Mouse (Mus musculus) liver, adult 2 months (tissue): ENCODE measurements around the gene Kcnv2. TPM values are rescaled to one million over a fixed set of nuclear protein-coding genes. Genes with fewer than 3 reads are reported as not detected.

ENCODE experiments used
- DNase-seq: peaks from one replicate; pipeline ENCODE4 v3.0.0-alpha.2; 2011; ENCODE audit warnings: low read depth, low spot score; ENCODE audit errors: extremely low read depth
- H3K27ac ChIP-seq: fragments of 200-500 bp; replicated peaks from 2 replicates; pipeline ENCODE4 v1.5.1; 2012; ENCODE audit warnings: low read depth, mild to moderate bottlenecking, control low read depth, inconsistent platforms, low read length; ENCODE audit not compliant: insufficient read depth
- H3K27me3 ChIP-seq: fragments of 200-500 bp; 2 replicates; pipeline ENCODE4 v1.6.1; 2012; ENCODE audit warnings: mild to moderate bottlenecking, moderate library complexity, low read length, inconsistent platforms; ENCODE audit not compliant: control insufficient read depth, insufficient read depth
- H3K36me3 ChIP-seq: fragments of 200-500 bp; 2 replicates; pipeline ENCODE4 v1.6.1; 2012; ENCODE audit warnings: low read length, inconsistent platforms; ENCODE audit not compliant: control insufficient read depth, insufficient read depth
- H3K4me1 ChIP-seq: fragments of 200-500 bp; 2 replicates; pipeline ENCODE4 v1.6.1; 2011; ENCODE audit warnings: low read length; ENCODE audit not compliant: control insufficient read depth, insufficient read depth
- H3K4me3 ChIP-seq: fragments of 200-500 bp; 2 replicates; pipeline ENCODE4 v1.5.1; 2011; ENCODE audit warnings: low read depth, mild to moderate bottlenecking, control low read depth, low read length, moderate library complexity; ENCODE audit not compliant: insufficient read depth
- H3K79me2 ChIP-seq: fragments of 200-500 bp; 2 replicates; pipeline ENCODE4 v1.6.1; 2012; ENCODE audit warnings: inconsistent platforms, mild to moderate bottlenecking, low read length, moderate library complexity; ENCODE audit not compliant: control insufficient read depth, insufficient read depth
- H3K9ac ChIP-seq: fragments of 200-500 bp; 2 replicates; pipeline ENCODE4 v1.6.1; 2012; ENCODE audit warnings: low read depth, mild to moderate bottlenecking, control low read depth, inconsistent platforms, low read length
- CTCF ChIP-seq: fragments of 200-500 bp; IDR thresholded peaks from 2 replicates; pipeline ENCODE4 v1.5.1; 2011; ENCODE audit warnings: low read depth, low read length, control low read depth
- POLR2A ChIP-seq: fragments of 200-500 bp; IDR thresholded peaks from 2 replicates; pipeline ENCODE4 v1.6.1; 2011; ENCODE audit warnings: low read length, control low read depth; ENCODE audit not compliant: insufficient read depth; ENCODE audit errors: extremely low read depth
- WGBS: fragments of 180-500 bp; shearing (Covaris S2); methylation state at CpG from one replicate; pipeline ENCODE4 v1.1.7; 2018; 5-methylcytosine and 5-hydroxymethylcytosine counted together
- polyA plus RNA-seq: library from polyadenylated mRNA; depleted of rRNA; stranded (reverse); fragments of >200 nt; gene quantifications from 2 replicates; pipeline ENCODE4 v1.2.3, GENCODE M21; 2012
- total RNA-seq: library from RNA; depleted of rRNA; stranded (reverse); fragments of >200 nt; gene quantifications from 2 replicates; pipeline ENCODE4 v1.2.3, GENCODE M21; 2014

Kcnv2 gene
- total and polyA plus RNA-seq, 2 experiments = not detected

DNA sequence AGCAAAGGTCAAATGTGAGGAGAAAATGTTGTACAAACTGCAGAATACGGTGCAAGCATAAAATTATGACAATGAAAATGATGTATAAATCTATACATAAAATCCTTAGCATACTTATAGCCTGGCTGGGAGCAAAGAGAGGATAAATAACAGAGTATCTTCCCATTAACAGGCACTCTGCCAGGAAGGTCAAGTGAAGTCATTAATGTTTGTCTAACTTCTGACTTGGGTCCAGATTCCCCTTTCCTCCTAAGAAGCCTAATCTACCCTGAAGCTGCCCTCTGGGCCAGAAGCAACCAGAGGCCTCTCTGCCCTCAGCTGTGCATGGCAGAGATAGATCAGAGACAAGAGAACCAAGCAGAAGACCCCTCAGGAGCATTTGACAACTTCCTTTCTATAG is 24.1 kb downstream of the Kcnv2 start:
- H3K4me3 ChIP-seq = no peak overlapping the region
- peaks cover 6% of the 10 kb centered on the region for H3K27me3 ChIP-seq
- TF ChIP-seq CTCF = no peak
- TF ChIP-seq POLR2A = no peak
- WGBS = 94% methylated on average over 1 of the region's 1 CpGs
- H3K4me1 ChIP-seq = no peaks in the 10 kb centered on the region
- no peak overlapping the region for H3K27ac ChIP-seq
- H3K79me2 ChIP-seq = no peaks in the 10 kb centered on the region
- no peaks in the 10 kb centered on the region for H3K36me3 ChIP-seq
- no peak overlapping the region for H3K9ac ChIP-seq
- no peak for DNase-seq

DNA sequence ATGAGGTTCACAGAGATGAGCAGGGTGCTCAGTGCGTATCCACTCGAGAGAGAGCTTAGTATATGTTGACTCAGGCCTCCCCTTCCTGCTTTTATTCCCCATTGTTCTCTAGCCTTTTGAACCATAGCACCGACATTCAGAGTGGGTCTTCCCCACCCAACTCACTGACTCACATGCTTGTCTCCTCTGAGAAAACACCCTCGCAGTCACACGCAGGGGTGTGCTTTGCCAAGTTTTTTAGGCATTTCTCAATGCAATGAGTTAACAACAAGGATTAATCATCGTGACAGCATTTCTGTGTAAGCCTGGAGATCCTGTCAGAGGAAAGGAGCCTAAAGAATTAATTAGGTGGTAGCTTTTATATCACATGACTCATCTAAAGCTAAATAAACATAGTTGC is 29.3 kb downstream of the Kcnv2 start:
- no peaks in the 10 kb centered on the region for H3K79me2 ChIP-seq
- H3K4me3 ChIP-seq = no peak overlapping the region
- no peak overlapping the region for H3K9ac ChIP-seq
- no peak for TF ChIP-seq CTCF
- TF ChIP-seq POLR2A = no peak
- H3K27me3 ChIP-seq = no peaks in the 10 kb centered on the region
- WGBS = 69% methylated on average over 6 of the region's 6 CpGs
- H3K36me3 ChIP-seq = no peaks in the 10 kb centered on the region
- H3K4me1 ChIP-seq = no peaks in the 10 kb centered on the region
- DNase-seq = no peak
- no peak overlapping the region for H3K27ac ChIP-seq

DNA sequence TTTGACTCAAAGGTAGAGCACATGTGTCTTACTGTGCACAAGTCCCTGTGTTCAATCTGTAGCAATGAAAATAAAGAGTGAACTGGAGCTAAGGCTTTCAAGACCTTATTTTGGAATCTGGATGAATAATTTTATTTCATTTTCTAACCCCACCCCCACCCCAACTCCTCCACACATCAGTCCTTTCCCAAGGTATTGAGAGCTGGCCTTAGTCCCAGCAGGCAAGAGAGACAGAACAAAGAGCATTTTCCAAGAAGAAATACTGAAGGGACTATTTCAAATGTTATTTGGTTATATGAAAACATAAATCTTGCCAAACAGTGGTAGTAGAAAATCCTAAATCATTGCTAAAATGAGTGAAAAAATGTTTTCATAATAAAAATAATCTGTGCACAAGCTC is 38.0 kb downstream of the Kcnv2 start:
- Histone ChIP-seq H3K79me2 (no peaks in the 10 kb centered on the region), H3K27me3 (no peaks in the 10 kb centered on the region), H3K9ac (no peak overlapping the region), H3K4me3 (no peak overlapping the region), H3K27ac (no peak overlapping the region), H3K4me1 (peaks cover 3% of the 10 kb centered on the region), H3K36me3 (no peaks in the 10 kb centered on the region)
- DNase-seq = no peak
- no peak for TF ChIP-seq POLR2A

GRCm38 (mm10) chr19:27363891-27364290 is 41.5 kb downstream of the Kcnv2 start:
- peaks cover 3% of the 10 kb centered on the region for H3K4me1 ChIP-seq
- H3K4me3 ChIP-seq = no peak overlapping the region
- DNase-seq = no peak
- no peak overlapping the region for H3K27ac ChIP-seq
- H3K36me3 ChIP-seq = no peaks in the 10 kb centered on the region
- TF ChIP-seq CTCF = no peak
- TF ChIP-seq POLR2A = no peak
- H3K9ac ChIP-seq = no peak overlapping the region
- no peaks in the 10 kb centered on the region for H3K27me3 ChIP-seq
- no peaks in the 10 kb centered on the region for H3K79me2 ChIP-seq
- WGBS = 23% methylated on average over 4 of the region's 4 CpGs

- no peaks in the 10 kb centered on the region for H3K36me3 ChIP-seq
- no peak for TF ChIP-seq POLR2A
- no peak for TF ChIP-seq CTCF
- no peaks in the 10 kb centered on the region for H3K27me3 ChIP-seq
- no peaks in the 10 kb centered on the region for H3K79me2 ChIP-seq
- peaks cover 3% of the 10 kb centered on the region for H3K4me1 ChIP-seq
- peak; percentile 18 for DNase-seq
- H3K27ac ChIP-seq = no peak overlapping the region
- H3K4me3 ChIP-seq = 0 out of 2 replicates have a peak overlapping the region, but pooled peaks have one; percentile 15
- WGBS = 6% methylated on average over 8 of the region's 8 CpGs
- no peak overlapping the region for H3K9ac ChIP-seq
Measured at GRCm38 (mm10) chr19:27364521-27364931, 42.1 kb downstream of the Kcnv2 start.

GRCm38 (mm10) chr19:27366113-27366746 is 43.8 kb downstream of the Kcnv2 start:
- Histone ChIP-seq H3K27me3 (no peaks in the 10 kb centered on the region), H3K4me3 (no peak overlapping the region), H3K79me2 (no peaks in the 10 kb centered on the region), H3K27ac (no peak overlapping the region), H3K4me1 (peaks cover 3% of the 10 kb centered on the region), H3K36me3 (no peaks in the 10 kb centered on the region), H3K9ac (no peak overlapping the region)
- no peak for TF ChIP-seq CTCF
- no peak for TF ChIP-seq POLR2A
- DNase-seq = no peak
- WGBS = 92% methylated on average over 10 of the region's 10 CpGs
